Mouse (Mus musculus) lung, embryonic 15.5 days (tissue): ENCODE measurements around the gene Gm4869. TPM values are rescaled to one million over a fixed set of nuclear protein-coding genes. Genes with fewer than 3 reads are reported as not detected.
A peak's percentile ranks its signal among the peaks of the same experiment; 100 is the strongest.
"Not testable (repeated sequence)": the region's sequence is repeated elsewhere in the genome, so short reads cannot be mapped to it uniquely, and the experiment has no call there.

Source experiments
- ATAC-seq: fragments of 200-750 bp; cut with Nextera tagmentation; 2 replicates; pipeline ENCODE4 v1.8.0; 2017; ENCODE audit warnings: moderate number of reproducible peaks, borderline replicate concordance; ENCODE audit not compliant: low FRiP score, low TSS enrichment; ENCODE audit errors: extremely low read depth
- H3K27ac ChIP-seq: fragments of 300-500 bp; sonication (generic); 2 replicates; pipeline ENCODE4 v1.5.1; 2015; ENCODE audit warnings: moderate library complexity, mild to moderate bottlenecking, inconsistent platforms
- H3K27me3 ChIP-seq: fragments of 300-500 bp; sonication (generic); 2 replicates; pipeline ENCODE4 v1.6.1; 2015; ENCODE audit warnings: inconsistent platforms
- H3K36me3 ChIP-seq: fragments of 300-500 bp; sonication (generic); 2 replicates; pipeline ENCODE4 v1.6.1; 2015; ENCODE audit warnings: inconsistent platforms
- H3K4me1 ChIP-seq: fragments of 300-500 bp; sonication (generic); 2 replicates; pipeline ENCODE4 v1.6.1; 2015; ENCODE audit warnings: inconsistent platforms
- H3K4me2 ChIP-seq: fragments of 300-500 bp; sonication (generic); 2 replicates; pipeline ENCODE4 v1.6.1; 2015; ENCODE audit warnings: inconsistent platforms, mild to moderate bottlenecking, moderate library complexity
- H3K4me3 ChIP-seq: fragments of 300-500 bp; sonication (generic); 2 replicates; pipeline ENCODE4 v1.5.1; 2015; ENCODE audit warnings: mild to moderate bottlenecking, inconsistent platforms
- H3K9ac ChIP-seq: fragments of 300-500 bp; sonication (generic); 2 replicates; pipeline ENCODE4 v1.6.1; 2015; ENCODE audit warnings: inconsistent platforms
- H3K9me3 ChIP-seq: fragments of 300-500 bp; sonication (generic); 2 replicates; pipeline ENCODE4 v1.6.1; 2016; ENCODE audit warnings: inconsistent platforms
- WGBS: fragments of 180-500 bp; shearing (Covaris S2); methylation state at CpG from one replicate; pipeline ENCODE4 v1.1.7; 2015; 5-methylcytosine and 5-hydroxymethylcytosine counted together
- polyA plus RNA-seq: library from polyadenylated mRNA; unstranded; fragments of >200 nt; fragmentation: Nextera tagmentation; extraction: Ambion mirVana; gene quantifications from 2 replicates; pipeline ENCODE4 v1.2.1, GENCODE M21; 2015

Gene Gm4869
- polyA plus RNA-seq, 1 experiment from 2014 or later, result 0.06 TPM

DNA sequence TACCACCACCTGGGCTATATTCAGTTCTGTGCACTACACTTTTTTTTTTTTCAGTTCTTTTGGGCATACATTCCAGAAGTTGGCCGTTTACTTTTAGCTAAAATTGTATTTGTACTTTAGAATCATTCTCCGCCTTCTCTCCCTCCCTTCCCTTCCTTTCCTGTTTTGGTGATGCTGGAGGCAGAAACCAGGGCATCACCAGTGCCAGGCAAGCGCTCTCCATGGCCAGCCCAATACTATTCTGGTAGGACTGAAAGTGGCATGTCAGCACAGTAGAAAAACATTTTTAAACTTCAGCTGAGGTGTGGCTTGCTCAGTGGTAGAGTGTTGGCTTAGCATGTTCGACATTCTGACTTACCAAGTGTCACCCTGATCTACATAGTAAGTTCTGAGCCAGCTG lies 36.0 kb downstream of the Gm4869 start:
- Histone ChIP-seq H3K9ac (no peak overlapping the region), H3K4me3 (no peak overlapping the region), H3K9me3 (no peaks in the 10 kb centered on the region), H3K4me2 (no peak overlapping the region), H3K27me3 (no peaks in the 10 kb centered on the region), H3K4me1 (no peaks in the 10 kb centered on the region), H3K27ac (no peak overlapping the region), H3K36me3 (no peaks in the 10 kb centered on the region)
- 55% methylated on average over 4 of the region's 4 CpGs for WGBS
- ATAC-seq, result no peak

DNA sequence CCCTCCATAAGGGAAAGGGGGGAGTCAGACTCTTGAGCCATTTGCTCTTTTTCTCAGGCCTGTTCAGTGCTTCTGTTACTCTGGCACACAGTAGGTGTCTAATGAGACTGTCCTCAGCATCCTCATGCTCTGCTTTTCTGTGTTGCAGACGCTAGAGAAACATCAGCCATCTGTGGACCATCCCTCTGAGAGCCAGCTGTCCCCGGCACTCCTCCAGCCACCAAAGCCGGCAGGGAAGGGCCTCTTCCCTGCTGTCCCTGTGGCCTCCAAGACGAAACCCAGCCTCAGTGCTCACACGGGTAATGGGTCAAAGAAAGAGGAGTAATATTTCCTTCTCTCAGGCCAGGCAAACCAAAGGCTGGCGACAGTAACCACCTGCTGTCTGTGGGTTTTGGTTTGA lies 45.7 kb downstream of the Gm4869 start:
- Histone ChIP-seq H3K4me2 (no peak overlapping the region), H3K4me3 (no peak overlapping the region), H3K27me3 (peaks cover 4% of the 10 kb centered on the region; the same call in 1 of the 2 replicates), H3K4me1 (no peaks in the 10 kb centered on the region), H3K9me3 (no peaks in the 10 kb centered on the region), H3K9ac (no peak overlapping the region), H3K36me3 (no peaks in the 10 kb centered on the region), H3K27ac (no peak overlapping the region)
- ATAC-seq, result no peak
- WGBS, result 59% methylated on average over 6 of the region's 6 CpGs

DNA sequence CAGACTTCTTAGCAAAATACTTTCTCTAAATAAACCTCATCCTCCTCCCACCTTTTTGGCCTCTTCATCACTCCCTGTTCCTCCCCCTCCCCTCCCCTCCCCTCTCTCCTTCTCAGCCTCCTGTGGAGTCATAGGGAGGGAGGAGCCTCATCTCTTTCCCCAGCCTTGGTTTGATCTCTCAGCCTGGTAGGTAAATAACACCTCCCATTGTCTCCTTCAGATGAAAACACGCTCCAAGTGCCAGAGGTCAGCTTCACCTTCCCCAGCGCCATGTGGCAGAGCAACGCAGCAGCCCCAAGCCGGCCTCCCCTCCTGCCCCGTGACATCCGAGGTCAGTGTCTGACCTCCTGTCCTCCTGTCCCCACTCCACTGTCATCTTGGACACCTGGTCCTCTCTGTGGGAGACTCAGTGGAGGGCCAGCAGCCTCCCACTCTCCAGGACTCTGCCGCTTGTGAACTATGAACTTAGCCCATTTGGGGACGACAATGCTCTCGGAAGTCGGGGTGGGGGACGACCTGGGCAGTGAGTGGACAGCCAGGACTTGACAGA lies 47.3 kb downstream of the Gm4869 start:
- Histone ChIP-seq H3K27me3 (no peaks in the 10 kb centered on the region), H3K27ac (no peak overlapping the region), H3K36me3 (no peaks in the 10 kb centered on the region), H3K4me3 (no peak overlapping the region), H3K9me3 (no peaks in the 10 kb centered on the region), H3K4me2 (no peak overlapping the region), H3K9ac (no peak overlapping the region), H3K4me1 (no peaks in the 10 kb centered on the region)
- 10% methylated on average over 11 of the region's 11 CpGs for WGBS
- ATAC-seq, result no peak

DNA sequence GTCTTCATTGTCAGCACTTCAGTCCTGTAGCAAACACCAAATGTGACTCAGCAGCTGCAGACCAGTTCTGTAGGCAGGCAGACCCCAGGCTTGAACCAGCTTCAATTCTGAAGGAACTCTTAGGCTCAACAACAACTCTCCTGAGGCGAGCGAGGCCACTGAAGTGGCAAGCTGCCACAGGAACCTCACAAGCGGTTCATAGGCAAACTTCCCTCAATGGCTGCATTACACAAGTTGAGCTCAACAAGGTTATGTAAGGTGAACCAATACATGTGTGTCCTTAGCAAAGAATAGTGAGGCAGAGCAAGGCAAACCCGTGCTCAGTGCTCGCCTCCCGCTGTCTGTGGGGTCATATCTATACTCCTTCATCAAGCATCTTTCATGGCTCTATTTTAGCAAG lies 52.7 kb downstream of the Gm4869 start:
- Histone ChIP-seq H3K27me3 (no peaks in the 10 kb centered on the region), H3K4me1 (peaks cover 9% of the 10 kb centered on the region), H3K36me3 (no peaks in the 10 kb centered on the region), H3K9me3 (no peaks in the 10 kb centered on the region), H3K27ac (no peak overlapping the region), H3K4me2 (no peak overlapping the region), H3K4me3 (no peak overlapping the region), H3K9ac (no peak overlapping the region)
- ATAC-seq, result no peak
- 61% methylated on average over 6 of the region's 6 CpGs for WGBS

DNA sequence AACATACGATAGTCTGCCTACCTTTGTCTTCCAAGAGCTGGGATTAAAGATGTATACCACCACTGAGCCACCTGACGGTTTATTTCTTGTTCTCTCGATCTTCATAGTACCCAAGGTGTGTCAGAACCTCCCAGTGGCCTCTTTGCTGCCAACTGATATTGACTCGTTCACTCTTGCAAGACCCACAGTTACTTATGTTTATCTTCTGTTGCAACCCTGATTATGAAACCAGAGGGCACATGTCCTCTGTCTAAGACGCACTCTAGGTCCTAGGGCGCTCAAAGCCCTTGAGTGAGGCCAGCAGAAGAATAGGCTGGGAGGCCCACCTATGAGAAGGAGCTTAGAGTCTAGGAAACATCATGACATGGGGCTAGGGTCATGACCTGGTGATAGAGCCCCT lies 55.3 kb downstream of the Gm4869 start:
- Histone ChIP-seq H3K27me3 (no peaks in the 10 kb centered on the region), H3K9ac (no peak overlapping the region), H3K36me3 (no peaks in the 10 kb centered on the region), H3K9me3 (no peaks in the 10 kb centered on the region), H3K4me2 (no peak overlapping the region), H3K4me1 (peaks cover 21% of the 10 kb centered on the region), H3K4me3 (no peak overlapping the region), H3K27ac (no peak overlapping the region)
- WGBS, result 75% methylated on average over 6 of the region's 6 CpGs
- ATAC-seq, result no peak

DNA sequence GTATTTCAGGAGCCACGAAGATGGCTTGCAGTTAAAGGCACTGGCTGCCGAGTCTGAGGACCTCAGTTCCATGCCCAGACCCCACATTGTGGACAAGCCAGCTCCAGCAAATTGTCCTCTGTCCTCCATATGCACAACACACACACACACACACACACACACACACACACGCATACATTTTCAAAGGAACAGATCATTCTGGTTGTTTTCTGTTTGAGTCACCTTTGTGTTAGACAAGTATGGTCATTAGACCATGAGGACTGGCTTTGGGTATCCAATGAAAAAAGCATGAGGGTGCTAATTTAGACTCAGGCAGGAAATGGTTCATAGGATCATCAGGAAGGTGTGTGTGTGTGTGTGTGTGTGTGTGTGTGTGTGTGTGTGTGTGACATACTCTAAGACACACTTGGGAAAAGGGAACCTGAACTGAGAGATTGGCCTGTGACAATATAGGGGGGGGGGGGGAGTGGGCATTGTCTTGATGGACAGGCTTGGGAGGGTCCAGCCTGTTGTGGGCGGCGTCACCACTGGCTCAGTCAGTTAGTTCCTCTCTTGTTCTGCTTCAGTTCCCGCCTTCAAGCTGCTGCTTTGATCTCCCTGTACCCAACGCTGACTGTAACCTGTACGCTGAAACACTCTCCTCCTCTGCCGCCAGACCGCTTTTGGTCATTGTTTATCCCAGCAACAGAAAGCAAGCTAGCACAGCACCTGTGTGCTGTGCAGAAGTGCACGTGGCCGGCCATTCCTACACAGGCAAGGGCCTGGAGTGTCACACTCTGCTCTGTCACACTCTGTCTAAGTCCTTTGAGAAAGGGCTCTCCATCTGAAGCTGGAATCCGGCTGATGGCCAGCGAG lies 56.8 kb downstream of the Gm4869 start:
- Histone ChIP-seq H3K9me3 (no peaks in the 10 kb centered on the region), H3K9ac (peak overlapping the region; percentile 44; the same call in 1 of the 2 replicates), H3K27ac (peak overlapping the region; percentile 22; the same call in 1 of the 2 replicates), H3K36me3 (no peaks in the 10 kb centered on the region), H3K4me3 (peak overlapping the region; percentile 23), H3K4me2 (peak overlapping the region; percentile 58), H3K4me1 (peaks cover 36% of the 10 kb centered on the region), H3K27me3 (no peaks in the 10 kb centered on the region)
- 19% methylated on average over 14 of the region's 14 CpGs for WGBS
- ATAC-seq, result no peak

GRCm38 (mm10) chr5:140502925-140503324 lies 57.5 kb downstream of the Gm4869 start:
- WGBS, result under 1% methylated on average over 12 of the region's 12 CpGs
- not testable (repeated sequence) for H3K27me3 ChIP-seq, H3K9me3 ChIP-seq, H3K36me3 ChIP-seq, ATAC-seq, H3K27ac ChIP-seq
- Histone ChIP-seq H3K4me2 (peak overlapping the region; percentile 58), H3K9ac (0 out of 2 replicates have a peak overlapping the region, but pooled peaks have one; percentile 44), H3K4me3 (peak overlapping the region; percentile 23), H3K4me1 (peaks cover 43% of the 10 kb centered on the region)

DNA sequence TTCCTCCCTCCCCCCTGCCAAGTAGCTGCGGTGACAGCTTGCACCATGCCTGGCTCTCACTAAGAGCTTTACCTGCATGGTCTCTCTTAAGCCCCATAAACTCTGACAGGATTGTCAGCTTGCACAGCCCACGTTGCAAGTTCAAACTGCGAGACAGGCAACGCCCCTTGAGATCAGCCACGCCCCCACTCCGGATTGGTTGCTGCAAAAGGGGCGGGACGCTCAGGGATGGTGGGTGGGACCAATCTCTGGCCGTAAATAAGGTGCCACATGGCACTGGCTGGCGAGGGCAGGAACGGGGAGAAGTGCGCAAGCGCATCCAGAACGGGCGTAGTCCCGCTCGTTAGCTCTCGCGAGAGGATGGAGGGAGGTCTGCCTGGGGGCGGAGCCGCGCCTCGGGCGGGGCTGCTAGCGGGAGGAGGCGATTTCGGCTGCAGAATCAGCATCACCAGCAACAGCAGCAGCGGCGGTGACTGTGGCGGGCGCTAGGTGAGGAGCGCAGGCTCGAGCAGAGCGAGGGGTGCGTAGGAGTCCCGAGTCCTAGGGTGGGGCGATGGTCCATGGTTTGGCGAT lies 59.8 kb downstream of the Gm4869 start, which contains the start of gene Chst12:
Gene Chst12 (plus strand): TSS at position 343 of the 573 bp plus-strand sequence.
- peaks cover 64% of the 10 kb centered on the region for H3K4me1 ChIP-seq
- peak within 1 kb of the TSS; percentile 77 for H3K4me3 ChIP-seq
- H3K36me3 ChIP-seq, result no peaks in the 10 kb centered on the region
- peak within 1 kb of the TSS; percentile 90 for H3K4me2 ChIP-seq
- 1% methylated on average over 38 of the region's 38 CpGs for WGBS
- peak within 1 kb of the TSS; percentile 67 for H3K27ac ChIP-seq
- H3K27me3 ChIP-seq, result no peaks in the 10 kb centered on the region
- H3K9me3 ChIP-seq, result no peaks in the 10 kb centered on the region
- H3K9ac ChIP-seq, result peak within 1 kb of the TSS; percentile 68
- ATAC-seq, result peak; percentile 95

DNA sequence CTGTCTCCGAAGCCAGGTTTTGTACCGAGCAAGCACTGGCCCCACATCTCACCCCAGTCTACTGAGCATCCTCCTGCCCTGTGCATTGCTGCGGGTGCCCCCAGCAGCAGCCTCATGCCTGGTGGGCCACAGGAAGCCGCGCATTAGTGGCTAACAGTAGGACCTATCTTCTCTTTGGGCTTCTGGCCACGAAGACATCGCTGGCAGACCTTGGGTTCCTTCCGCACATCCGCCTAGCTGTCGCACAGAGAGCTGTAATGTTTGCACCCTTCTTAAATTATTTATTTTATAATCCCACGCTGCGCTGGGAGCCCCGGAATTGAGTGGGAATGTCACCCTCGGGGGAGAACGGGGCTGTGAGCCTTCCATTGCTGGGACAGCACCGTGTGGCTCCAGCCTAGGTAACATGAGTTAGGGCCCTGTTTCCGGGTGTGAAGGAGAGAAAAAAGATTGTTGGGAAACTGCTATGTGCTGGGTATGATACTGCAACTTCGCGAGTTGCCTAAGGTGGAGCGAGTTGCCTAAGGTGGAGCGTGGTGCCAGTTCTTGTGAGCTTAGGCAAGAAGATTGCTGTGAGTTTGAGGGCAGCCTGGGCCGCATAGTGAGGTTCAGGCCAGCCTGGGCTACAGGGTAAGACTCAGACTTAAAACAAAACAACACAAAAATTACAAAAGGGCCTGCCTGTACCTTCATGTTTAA lies 60.8 kb downstream of the Gm4869 start:
- 19% methylated on average over 22 of the region's 22 CpGs for WGBS
- H3K4me3 ChIP-seq, result peak overlapping the region; percentile 77
- H3K4me1 ChIP-seq, result peaks cover 65% of the 10 kb centered on the region
- ATAC-seq, result no peak
- H3K36me3 ChIP-seq, result no peaks in the 10 kb centered on the region
- no peaks in the 10 kb centered on the region for H3K27me3 ChIP-seq
- H3K27ac ChIP-seq, result peak overlapping the region; percentile 67
- H3K4me2 ChIP-seq, result peak overlapping the region; percentile 90
- H3K9ac ChIP-seq, result peak overlapping the region; percentile 68
- no peaks in the 10 kb centered on the region for H3K9me3 ChIP-seq

GRCm38 (mm10) chr5:140507466-140508208 lies 62.2 kb downstream of the Gm4869 start:
- Histone ChIP-seq H3K27me3 (no peaks in the 10 kb centered on the region), H3K4me1 (peaks cover 61% of the 10 kb centered on the region), H3K36me3 (no peaks in the 10 kb centered on the region), H3K27ac (no peak overlapping the region), H3K4me2 (0 out of 2 replicates have a peak overlapping the region, but pooled peaks have one; percentile 6), H3K9me3 (no peaks in the 10 kb centered on the region), H3K9ac (no peak overlapping the region), H3K4me3 (no peak overlapping the region)
- 81% methylated on average over 14 of the region's 14 CpGs for WGBS
- ATAC-seq, result no peak

GRCm38 (mm10) chr5:140508686-140509085 lies 63.2 kb downstream of the Gm4869 start:
- Histone ChIP-seq H3K36me3 (no peaks in the 10 kb centered on the region), H3K4me3 (0 out of 2 replicates have a peak overlapping the region, but pooled peaks have one; percentile 3), H3K4me2 (peak overlapping the region; percentile 21; the same call in 1 of the 2 replicates), H3K4me1 (peaks cover 53% of the 10 kb centered on the region), H3K9me3 (no peaks in the 10 kb centered on the region), H3K27me3 (no peaks in the 10 kb centered on the region), H3K9ac (peak overlapping the region; percentile 11; the same call in 1 of the 2 replicates), H3K27ac (peak overlapping the region; percentile 50)
- ATAC-seq, result no peak
- WGBS, result 20% methylated on average over 8 of the region's 8 CpGs
